Mouse (Mus musculus) ES-Bruce4 (cell line): ENCODE results near the gene Ciapin1. TPM values are rescaled to one million over a fixed set of nuclear protein-coding genes. Genes with fewer than 3 reads are reported as not detected.
"Not testable (repeated sequence)": the region's sequence is repeated elsewhere in the genome, so short reads cannot be mapped to it uniquely, and the experiment has no call there.

Source experiments
- H3K27ac ChIP-seq: 2 replicates; pipeline ENCODE4 v1.5.1; 2012; ENCODE audit warnings: low read length, inconsistent platforms; ENCODE audit not compliant: insufficient read depth
- H3K27me3 ChIP-seq: 2 replicates; pipeline ENCODE4 v1.6.1; 2012; ENCODE audit warnings: mild to moderate bottlenecking, low read length, inconsistent platforms; ENCODE audit not compliant: control insufficient read depth, poor library complexity, insufficient read depth, severe bottlenecking
- H3K36me3 ChIP-seq: 2 replicates; pipeline ENCODE4 v1.6.1; 2012; ENCODE audit warnings: inconsistent platforms, mild to moderate bottlenecking, low read length, moderate library complexity; ENCODE audit not compliant: control insufficient read depth, poor library complexity, insufficient read depth, severe bottlenecking
- H3K4me1 ChIP-seq: one replicate; pipeline ENCODE4 v1.8.1; 2011; ENCODE audit warnings: low read length; ENCODE audit not compliant: control insufficient read depth, insufficient read depth
- H3K4me3 ChIP-seq: 2 replicates; pipeline ENCODE4 v1.5.1; 2011; ENCODE audit warnings: low read depth, mild to moderate bottlenecking, low read length
- H3K9ac ChIP-seq: 2 replicates; pipeline ENCODE4 v1.6.1; 2012; ENCODE audit warnings: low read depth, mild to moderate bottlenecking, inconsistent platforms; ENCODE audit not compliant: poor library complexity, severe bottlenecking
- H3K9me3 ChIP-seq: replicated peaks from 2 replicates; pipeline ENCODE4 v1.6.1; 2012; ENCODE audit warnings: mild to moderate bottlenecking, low read length, inconsistent platforms; ENCODE audit not compliant: control insufficient read depth, poor library complexity, insufficient read depth, severe bottlenecking
- CTCF ChIP-seq: IDR thresholded peaks from one replicate; pipeline ENCODE4 v1.8.1; 2011; ENCODE audit warnings: low read depth, low read length
- EP300 ChIP-seq: IDR thresholded peaks from 2 replicates; pipeline ENCODE4 v1.6.1; 2011; ENCODE audit warnings: low read depth, low read length; ENCODE audit not compliant: insufficient read depth
- POLR2A ChIP-seq: IDR thresholded peaks from one replicate; pipeline ENCODE4 v1.8.1; 2011; ENCODE audit warnings: low read length; ENCODE audit not compliant: insufficient read depth
- polyA plus RNA-seq: library from polyadenylated mRNA; stranded (reverse); fragments of >200 nt; gene quantifications from 2 replicates; pipeline ENCODE4 v1.2.4, GENCODE M21; 2011; ENCODE audit warnings: low read depth; ENCODE audit not compliant: missing spikeins, insufficient read depth, insufficient read length

Ciapin1 gene
- polyA plus RNA-seq, 1 experiment, result 75.8 TPM

GRCm38 (mm10) chr8:94862487-94863220, 24.5 kb upstream of the Ciapin1 start:
- Histone ChIP-seq H3K36me3 (peaks cover 39% of the 10 kb centered on the region), H3K27ac (no peak overlapping the region), H3K4me1 (no peaks in the 10 kb centered on the region), H3K9me3 (no peaks in the 10 kb centered on the region), H3K4me3 (no peak overlapping the region), H3K27me3 (no peaks in the 10 kb centered on the region), H3K9ac (no peak overlapping the region)
- TF ChIP-seq EP300, result no peak
- no peak for TF ChIP-seq POLR2A
- TF ChIP-seq CTCF, result no peak

- H3K4me1 ChIP-seq, result no peaks in the 10 kb centered on the region
- no peak overlapping the region for H3K4me3 ChIP-seq
- H3K9me3 ChIP-seq, result no peaks in the 10 kb centered on the region
- no peaks in the 10 kb centered on the region for H3K27me3 ChIP-seq
- no peak overlapping the region for H3K9ac ChIP-seq
- TF ChIP-seq CTCF, result peak; percentile 28
- no peak for TF ChIP-seq EP300
- no peak overlapping the region for H3K27ac ChIP-seq
- peaks cover 39% of the 10 kb centered on the region for H3K36me3 ChIP-seq
Observed at GRCm38 (mm10) chr8:94861352-94861910, 23.3 kb upstream of the Ciapin1 start.

GRCm38 (mm10) chr8:94857346-94858173, 19.4 kb upstream of the Ciapin1 start, which contains the start of gene Polr2c:
Polr2c (plus strand) TSS chr8:94857450.
- no peak for TF ChIP-seq POLR2A
- TF ChIP-seq CTCF, result peak; percentile 73
- Histone ChIP-seq H3K27me3 (no peaks in the 10 kb centered on the region), H3K4me3 (peak within 1 kb of the TSS; percentile 97), H3K27ac (no peak within 1 kb of the TSS), H3K36me3 (peaks cover 33% of the 10 kb centered on the region), H3K4me1 (no peaks in the 10 kb centered on the region), H3K9ac (peak within 1 kb of the TSS; percentile 99), H3K9me3 (no peaks in the 10 kb centered on the region)

DNA sequence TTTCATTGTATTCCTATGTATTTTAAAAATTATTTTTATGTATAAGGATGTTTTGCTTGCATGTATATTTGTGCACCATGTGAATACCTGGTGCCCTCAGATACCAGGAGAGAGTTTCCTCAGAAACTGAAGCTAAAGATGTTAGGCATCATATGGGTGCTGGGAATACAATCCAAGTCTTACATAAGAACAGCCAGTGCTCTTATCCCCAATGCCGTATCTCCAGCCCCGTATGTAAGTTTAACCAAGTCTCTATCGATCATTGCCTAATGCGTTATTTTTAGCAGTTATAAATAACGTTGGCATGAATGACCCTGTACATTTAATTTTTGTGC, 18.8 kb upstream of the Ciapin1 start:
- Histone ChIP-seq H3K27ac (no peak overlapping the region), H3K36me3 (peaks cover 33% of the 10 kb centered on the region), H3K4me3 (no peak overlapping the region)

GRCm38 (mm10) chr8:94854761-94855160, 16.6 kb upstream of the Ciapin1 start:
- H3K27me3 ChIP-seq, H3K4me1 ChIP-seq, H3K27ac ChIP-seq, H3K9ac ChIP-seq, H3K9me3 ChIP-seq, H3K4me3 ChIP-seq: not testable (repeated sequence)
- peaks cover 40% of the 10 kb centered on the region for H3K36me3 ChIP-seq

More for the DNA sequence above, 18.8 kb upstream of the Ciapin1 start:
- Histone ChIP-seq H3K27me3 (no peaks in the 10 kb centered on the region), H3K4me1 (no peaks in the 10 kb centered on the region), H3K9me3 (no peaks in the 10 kb centered on the region), H3K9ac (0 out of 2 replicates have a peak overlapping the region, but pooled peaks have one; percentile 32)
- TF ChIP-seq CTCF (no peak), EP300 (no peak), POLR2A (no peak)

- TF ChIP-seq CTCF (no peak), POLR2A (no peak), EP300 (no peak)
- Histone ChIP-seq H3K4me3 (no peak overlapping the region), H3K9ac (no peak overlapping the region), H3K27me3 (no peaks in the 10 kb centered on the region), H3K4me1 (no peaks in the 10 kb centered on the region), H3K27ac (no peak overlapping the region), H3K9me3 (no peaks in the 10 kb centered on the region), H3K36me3 (peaks cover 54% of the 10 kb centered on the region)
Observed at GRCm38 (mm10) chr8:94850049-94850448, 11.9 kb upstream of the Ciapin1 start.
